Mouse (Mus musculus) embryonic facial prominence, embryonic 13.5 days (tissue): ENCODE results near the gene Gm12888. TPM values are rescaled to one million over a fixed set of nuclear protein-coding genes. Genes with fewer than 3 reads are reported as not detected.
"Not testable (repeated sequence)": the region's sequence is repeated elsewhere in the genome, so short reads cannot be mapped to it uniquely, and the experiment has no call there.

ENCODE experiments used
- ATAC-seq: fragments of 200-750 bp; cut with Nextera tagmentation; 2 replicates; pipeline ENCODE4 v1.8.0; 2017; ENCODE audit warnings: low read depth; ENCODE audit not compliant: insufficient number of reproducible peaks, insufficient read depth, low FRiP score, low TSS enrichment
- H3K27ac ChIP-seq: fragments of 300-500 bp; sonication (generic); 2 replicates; pipeline ENCODE4 v1.5.1; 2015; ENCODE audit warnings: moderate library complexity, mild to moderate bottlenecking, inconsistent platforms
- H3K27me3 ChIP-seq: fragments of 300-500 bp; sonication (generic); 2 replicates; pipeline ENCODE4 v1.6.1; 2015; ENCODE audit warnings: mild to moderate bottlenecking, inconsistent platforms
- H3K36me3 ChIP-seq: fragments of 300-500 bp; sonication (generic); 2 replicates; pipeline ENCODE4 v1.6.1; 2015; ENCODE audit warnings: mild to moderate bottlenecking, inconsistent platforms
- H3K4me1 ChIP-seq: fragments of 300-500 bp; sonication (generic); 2 replicates; pipeline ENCODE4 v1.6.1; 2015; ENCODE audit warnings: inconsistent platforms
- H3K4me2 ChIP-seq: fragments of 300-500 bp; sonication (generic); 2 replicates; pipeline ENCODE4 v1.6.1; 2015; ENCODE audit warnings: moderate library complexity, mild to moderate bottlenecking, inconsistent platforms
- H3K4me3 ChIP-seq: fragments of 300-500 bp; sonication (generic); 2 replicates; pipeline ENCODE4 v1.5.1; 2015; ENCODE audit warnings: mild to moderate bottlenecking, inconsistent platforms
- H3K9ac ChIP-seq: fragments of 300-500 bp; sonication (generic); 2 replicates; pipeline ENCODE4 v1.6.1; 2015; ENCODE audit warnings: mild to moderate bottlenecking, inconsistent platforms
- H3K9me3 ChIP-seq: fragments of 300-500 bp; sonication (generic); 2 replicates; pipeline ENCODE4 v1.6.1; 2016; ENCODE audit warnings: inconsistent platforms
- WGBS: fragments of 180-500 bp; shearing (Covaris S2); methylation state at CpG from one replicate; pipeline ENCODE4 v1.1.7; 2015; ENCODE audit warnings: mixed read lengths; 5-methylcytosine and 5-hydroxymethylcytosine counted together
- polyA plus RNA-seq: library from polyadenylated mRNA; unstranded; fragments of >200 nt; fragmentation: Nextera tagmentation; extraction: Ambion mirVana; gene quantifications from 2 replicates; pipeline ENCODE4 v1.2.1, GENCODE M21; 2015

Gm12888 gene
- polyA plus RNA-seq, result not detected in 2 replicates

- H3K4me1 ChIP-seq, H3K4me2 ChIP-seq, H3K27me3 ChIP-seq, ATAC-seq, H3K9ac ChIP-seq, H3K27ac ChIP-seq, H3K36me3 ChIP-seq, H3K9me3 ChIP-seq, H3K4me3 ChIP-seq: not testable (repeated sequence)
- 70% methylated on average over 4 of the region's 5 CpGs for WGBS
Measured at GRCm38 (mm10) chr4:121324817-121325216, at the start of gene Gm12888. Gene Gm12888 (minus strand): TSS chr4:121324917.

Other genes starting within 250 kb of the Gm12888 start
- gene Zmpste24, start 226.7 kb downstream of the Gm12888 start, polyA plus RNA-seq, result 22.0 and 27.0 TPM in 2 replicates
- gene Tmco2, start 215.7 kb downstream of the Gm12888 start, polyA plus RNA-seq, result not detected in 2 replicates
- gene Rlf, start 109.8 kb downstream of the Gm12888 start, polyA plus RNA-seq, result 32.4 and 34.1 TPM in 2 replicates
- gene Gm12886, start 98.2 kb upstream of the Gm12888 start, polyA plus RNA-seq, result not detected in 2 replicates